Mouse (Mus musculus): ENCODE measurements around the gene Swap70. TPM values are rescaled to one million over a fixed set of nuclear protein-coding genes. Genes with fewer than 3 reads are reported as not detected.

The Swap70 gene
- total and polyA plus RNA-seq, 2 experiments from 2014 or later, result 6.3 to 7.3 TPM

DNA sequence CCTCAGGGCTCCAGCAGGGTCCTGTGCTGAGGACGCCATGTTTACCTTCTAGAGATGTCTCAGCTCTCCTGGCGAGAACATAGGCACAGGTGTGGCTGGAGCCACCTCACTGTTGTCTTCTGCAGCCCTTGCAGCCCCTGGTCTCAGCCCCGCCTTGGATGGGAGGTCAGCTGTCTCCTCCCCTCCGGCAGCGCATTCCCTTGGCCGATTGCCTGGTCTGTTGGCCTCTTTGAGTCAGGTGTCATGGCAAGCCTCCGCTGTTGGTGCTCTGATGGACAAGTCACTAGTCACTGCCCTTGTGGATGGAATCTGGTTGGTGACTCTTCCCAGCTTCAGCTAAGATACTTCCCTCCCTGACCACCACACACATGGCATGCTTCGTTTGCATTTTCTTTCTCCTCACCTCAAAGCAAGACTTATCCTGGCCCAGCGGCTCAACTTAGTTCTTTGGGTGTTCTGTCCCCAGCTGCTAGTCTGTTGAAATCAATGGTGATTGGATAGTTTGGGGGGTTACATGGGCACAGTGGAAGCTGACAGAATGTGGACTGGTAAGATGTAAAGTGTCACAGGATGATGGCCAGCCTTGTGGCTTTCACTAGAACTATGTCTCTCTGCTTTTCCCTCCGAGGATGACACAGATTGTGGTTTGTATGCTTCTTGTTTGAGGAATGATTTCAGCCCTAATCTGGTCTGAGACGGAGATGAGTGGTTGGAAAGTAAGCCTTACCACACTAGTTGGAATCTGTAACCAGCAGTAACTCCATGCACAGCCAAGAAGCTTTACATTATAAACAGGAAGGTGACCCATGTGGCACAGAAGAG, 60.1 kb downstream of the Swap70 start:
- DNase-seq (ENCODE audit: low spot score) (no peak), ATAC-seq (ENCODE audit: low FRiP score) (no peak)
- H3K27me3 ChIP-seq (ENCODE audit: insufficient read depth, low read length), result no peaks in the 10 kb centered on the region
- peaks cover 4% of the 10 kb centered on the region; the same call in 1 of the 2 replicates for H3K36me3 ChIP-seq (ENCODE audit: insufficient read depth, low read length)
- WGBS, result 92% methylated on average over 11 of the region's 11 CpGs
- TF ChIP-seq CTCF (IDR thresholded peaks at IDR 0.05), result no peak
- no peaks in the 10 kb centered on the region for H3K9me3 ChIP-seq (ENCODE audit: low read length)
- H3K4me3 ChIP-seq (ENCODE audit: low read depth, low read length), result no peak overlapping the region
- H3K4me1 ChIP-seq (ENCODE audit: insufficient read depth, low read length), result no peaks in the 10 kb centered on the region
- H3K4me2 ChIP-seq (ENCODE audit: low read depth, low read length, poor library complexity, severe bottlenecking), result no peak overlapping the region
- no peak overlapping the region for H3K9ac ChIP-seq (replicated peaks; ENCODE audit: low read length, poor library complexity, severe bottlenecking)
- no peak overlapping the region for H3K27ac ChIP-seq (ENCODE audit: low read depth, low read length)

DNA sequence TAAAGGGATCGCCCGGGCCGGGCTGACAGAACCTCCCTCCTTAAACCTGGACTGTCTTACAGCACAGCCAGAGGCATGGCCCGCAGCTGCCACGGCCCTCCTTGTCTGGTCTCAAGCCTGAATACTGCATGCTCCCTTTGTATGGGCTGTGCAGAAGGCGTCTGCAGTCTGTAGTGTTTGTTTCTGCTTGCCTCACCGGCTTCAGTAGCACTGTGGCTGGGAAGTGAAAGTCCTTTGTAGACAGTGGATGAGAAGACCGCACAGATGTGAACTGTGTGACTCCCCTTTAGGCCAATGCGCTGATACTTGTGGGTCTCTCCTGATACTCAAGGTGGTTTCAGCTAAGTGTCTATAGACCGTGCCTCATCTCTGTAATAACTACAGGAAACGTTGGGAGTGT, 61.3 kb downstream of the Swap70 start:
- H3K27ac ChIP-seq (ENCODE audit: low read depth, low read length), result no peak overlapping the region
- no peak overlapping the region for H3K4me3 ChIP-seq (ENCODE audit: low read depth, low read length)
- TF ChIP-seq CTCF (IDR thresholded peaks at IDR 0.05), result no peak
- WGBS, result 84% methylated on average over 11 of the region's 11 CpGs
- no peaks in the 10 kb centered on the region for H3K9me3 ChIP-seq (ENCODE audit: low read length)
- H3K9ac ChIP-seq (replicated peaks; ENCODE audit: low read length, poor library complexity, severe bottlenecking), result no peak overlapping the region
- peaks cover 4% of the 10 kb centered on the region; the same call in 1 of the 2 replicates for H3K36me3 ChIP-seq (ENCODE audit: insufficient read depth, low read length)
- H3K27me3 ChIP-seq (ENCODE audit: insufficient read depth, low read length), result no peaks in the 10 kb centered on the region
- ATAC-seq (ENCODE audit: low FRiP score) (no peak), DNase-seq (ENCODE audit: low spot score) (no peak)
- no peak overlapping the region for H3K4me2 ChIP-seq (ENCODE audit: low read depth, low read length, poor library complexity, severe bottlenecking)
- H3K4me1 ChIP-seq (ENCODE audit: insufficient read depth, low read length), result no peaks in the 10 kb centered on the region

DNA sequence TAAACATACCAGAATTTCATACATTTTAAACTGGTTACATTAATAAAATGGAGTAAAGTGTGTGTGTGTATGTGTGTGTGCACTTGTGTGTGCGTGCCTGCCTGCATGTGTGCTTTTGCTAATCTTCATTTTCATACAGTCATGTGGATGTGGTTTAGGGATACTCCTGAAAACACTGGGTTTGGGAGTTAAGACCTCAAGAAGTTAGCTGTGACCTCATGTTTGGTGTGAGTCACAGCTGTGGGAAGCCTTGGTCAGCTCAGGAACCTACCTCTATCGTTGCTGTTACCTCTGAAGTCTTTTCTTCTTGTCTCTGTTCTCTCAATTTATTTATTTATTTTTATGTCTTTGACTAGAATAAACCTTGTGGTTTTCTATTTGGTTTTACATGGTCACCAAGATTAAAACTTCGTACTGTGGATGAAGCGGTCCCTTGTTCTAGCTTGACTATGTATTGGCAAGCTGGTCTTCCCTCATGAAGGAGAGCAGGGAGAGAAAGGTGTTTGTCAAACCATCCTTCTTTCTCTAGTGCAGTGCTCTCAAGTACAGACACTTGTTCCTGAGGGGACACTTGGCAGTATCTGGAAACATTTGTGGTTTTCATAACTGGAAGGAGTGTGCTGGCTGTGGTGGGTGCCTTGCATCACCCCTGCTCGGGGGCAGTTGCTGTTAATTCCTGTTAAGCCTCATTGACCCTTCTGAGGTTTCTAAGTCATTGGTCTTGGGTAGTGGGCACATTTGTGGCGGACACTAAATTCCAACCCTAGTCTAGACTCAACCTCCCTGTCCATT, 62.2 kb downstream of the Swap70 start:
- Histone ChIP-seq H3K9ac (replicated peaks; ENCODE audit: low read length, poor library complexity, severe bottlenecking) (no peak overlapping the region), H3K27ac (ENCODE audit: low read depth, low read length) (no peak overlapping the region), H3K4me1 (ENCODE audit: insufficient read depth, low read length) (no peaks in the 10 kb centered on the region), H3K4me3 (ENCODE audit: low read depth, low read length) (no peak overlapping the region), H3K4me2 (ENCODE audit: low read depth, low read length, poor library complexity, severe bottlenecking) (no peak overlapping the region), H3K9me3 (ENCODE audit: low read length) (no peaks in the 10 kb centered on the region), H3K36me3 (ENCODE audit: insufficient read depth, low read length) (peaks cover 4% of the 10 kb centered on the region; the same call in 1 of the 2 replicates), H3K27me3 (ENCODE audit: insufficient read depth, low read length) (no peaks in the 10 kb centered on the region)
- ATAC-seq (ENCODE audit: low FRiP score) (no peak), DNase-seq (ENCODE audit: low spot score) (no peak)
- WGBS, result 96% methylated on average over 6 of the region's 6 CpGs
- TF ChIP-seq CTCF (IDR thresholded peaks at IDR 0.05), result no peak

DNA sequence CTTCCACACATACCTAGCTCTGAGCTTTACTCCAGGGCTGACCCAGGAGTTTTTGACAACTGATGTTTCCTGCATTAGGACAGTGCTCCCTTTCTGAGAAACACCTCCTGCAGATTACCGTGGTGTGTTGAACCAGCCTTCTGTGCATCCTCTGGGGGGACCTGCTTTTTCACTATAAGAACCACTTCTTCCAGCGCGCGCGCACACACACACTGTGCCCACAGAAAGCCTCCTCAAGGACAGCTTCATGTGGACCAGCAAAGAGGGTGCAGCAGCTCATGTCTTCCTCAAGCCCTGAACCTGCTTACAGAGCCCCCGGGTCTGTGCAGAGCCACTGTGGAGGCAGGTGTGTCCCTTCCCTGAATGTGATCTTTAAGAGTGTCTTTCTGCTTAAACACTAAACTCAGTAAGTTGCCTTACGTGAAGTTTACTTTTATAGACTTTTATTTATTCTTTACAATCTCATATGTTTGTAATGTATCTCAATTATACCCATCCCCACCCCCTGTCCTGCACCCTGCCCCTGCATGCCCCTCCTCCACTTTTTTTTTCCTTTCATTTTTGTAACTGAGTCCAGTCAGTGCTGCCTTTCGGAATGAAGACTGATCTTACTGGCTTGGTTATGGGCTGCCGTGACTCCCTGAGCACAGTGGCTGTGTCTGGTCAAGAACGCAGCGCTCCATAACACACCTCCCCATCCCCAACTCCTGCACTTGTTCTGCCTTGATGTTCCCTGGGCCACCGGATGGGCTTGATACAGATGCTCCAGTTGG, 63.8 kb downstream of the Swap70 start:
- DNase-seq (ENCODE audit: low spot score), result no peak
- Histone ChIP-seq H3K4me1 (ENCODE audit: insufficient read depth, low read length) (no peaks in the 10 kb centered on the region), H3K9me3 (ENCODE audit: low read length) (no peaks in the 10 kb centered on the region), H3K9ac (replicated peaks; ENCODE audit: low read length, poor library complexity, severe bottlenecking) (no peak overlapping the region), H3K4me2 (ENCODE audit: low read depth, low read length, poor library complexity, severe bottlenecking) (no peak overlapping the region), H3K4me3 (ENCODE audit: low read depth, low read length) (no peak overlapping the region), H3K27ac (ENCODE audit: low read depth, low read length) (no peak overlapping the region), H3K27me3 (ENCODE audit: insufficient read depth, low read length) (no peaks in the 10 kb centered on the region), H3K36me3 (ENCODE audit: insufficient read depth, low read length) (no peaks in the 10 kb centered on the region)
- no peak for ATAC-seq (ENCODE audit: low FRiP score)
- WGBS, result 94% methylated on average over 12 of the region's 12 CpGs
- TF ChIP-seq CTCF (IDR thresholded peaks at IDR 0.05), result no peak

DNA sequence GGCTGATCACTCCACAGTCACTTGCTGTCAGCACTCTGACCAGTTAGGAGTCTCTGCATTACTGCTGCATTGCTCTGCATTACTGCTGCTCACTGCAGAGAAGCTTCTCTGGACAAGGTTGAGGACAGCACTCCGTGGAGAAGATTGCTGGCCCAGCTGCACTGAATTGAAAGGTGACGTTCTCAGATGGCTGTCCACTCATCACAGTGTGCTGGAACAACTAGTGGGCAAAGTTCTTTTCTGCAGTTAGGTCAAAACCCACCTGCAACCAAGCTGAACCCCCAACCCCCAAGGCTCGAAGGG, 64.3 kb downstream of the Swap70 start:
- H3K27ac ChIP-seq (ENCODE audit: low read depth, low read length), result no peak overlapping the region
- no peak overlapping the region for H3K9ac ChIP-seq (replicated peaks; ENCODE audit: low read length, poor library complexity, severe bottlenecking)
- TF ChIP-seq CTCF (IDR thresholded peaks at IDR 0.05), result no peak
- H3K4me1 ChIP-seq (ENCODE audit: insufficient read depth, low read length), result no peaks in the 10 kb centered on the region
- ATAC-seq (ENCODE audit: low FRiP score) (no peak), DNase-seq (ENCODE audit: low spot score) (no peak)
- WGBS, result 82% methylated on average over 3 of the region's 3 CpGs
- no peaks in the 10 kb centered on the region for H3K9me3 ChIP-seq (ENCODE audit: low read length)
- H3K4me2 ChIP-seq (ENCODE audit: low read depth, low read length, poor library complexity, severe bottlenecking), result no peak overlapping the region
- H3K27me3 ChIP-seq (ENCODE audit: insufficient read depth, low read length), result no peaks in the 10 kb centered on the region
- H3K4me3 ChIP-seq (ENCODE audit: low read depth, low read length), result no peak overlapping the region
- H3K36me3 ChIP-seq (ENCODE audit: insufficient read depth, low read length), result no peaks in the 10 kb centered on the region

All from midbrain, postnatal 0 days (tissue).